Mouse (Mus musculus) brain, embryonic 14.5 days (tissue): Measurements from ENCODE around the gene Cst6. TPM values are rescaled to one million over a fixed set of nuclear protein-coding genes. Genes with fewer than 3 reads are reported as not detected.
"Not testable (repeated sequence)": the region's sequence is repeated elsewhere in the genome, so short reads cannot be mapped to it uniquely, and the experiment has no call there.

Source experiments
- DNase-seq: peaks from one replicate; pipeline ENCODE4 v3.0.0-alpha.2; 2011; ENCODE audit warnings: low read depth
- CTCF ChIP-seq: fragments of 200-500 bp; IDR thresholded peaks from 2 replicates; pipeline ENCODE4 v1.5.1; 2012; ENCODE audit warnings: inconsistent platforms, mild to moderate bottlenecking, moderate library complexity, borderline replicate concordance; ENCODE audit not compliant: insufficient read depth, insufficient read length; ENCODE audit errors: extremely low read depth
- POLR2A ChIP-seq: fragments of 200-500 bp; IDR thresholded peaks from 2 replicates; pipeline ENCODE4 v1.6.1; 2012; ENCODE audit warnings: mild to moderate bottlenecking, inconsistent platforms, borderline replicate concordance; ENCODE audit not compliant: poor library complexity, insufficient read depth, insufficient read length, severe bottlenecking; ENCODE audit errors: extremely low read depth
- polyA plus RNA-seq: library from polyadenylated mRNA; depleted of rRNA; stranded (reverse); fragments of >200 nt; gene quantifications from 2 replicates; pipeline ENCODE4 v1.2.3, GENCODE M21; 2012; rRNA removed

Cst6 gene
- 1.3 and 1.6 TPM in 2 replicates for polyA plus RNA-seq

DNA sequence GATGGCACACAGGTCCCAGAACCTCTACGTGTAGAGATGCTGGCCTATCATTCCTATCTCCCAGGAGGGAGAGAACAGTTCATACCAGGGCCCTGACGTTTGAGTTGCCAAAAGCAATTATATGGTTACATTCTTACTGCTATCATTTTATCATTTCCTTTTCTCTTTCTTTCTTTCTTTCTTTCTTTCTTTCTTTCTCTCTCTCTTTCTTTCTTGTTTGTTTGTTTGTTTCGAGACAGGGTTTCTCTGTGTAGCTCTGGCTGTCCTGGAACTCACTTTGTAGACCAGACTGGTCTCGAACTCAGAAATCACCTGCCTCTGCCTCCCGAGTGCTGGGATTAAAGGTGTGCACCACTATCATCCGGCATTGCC is at the start of gene Cst6:
Gene Cst6 (minus strand): TSS at position 73 of the 372 bp plus-strand sequence.
- not testable (repeated sequence) for DNase-seq

DNA sequence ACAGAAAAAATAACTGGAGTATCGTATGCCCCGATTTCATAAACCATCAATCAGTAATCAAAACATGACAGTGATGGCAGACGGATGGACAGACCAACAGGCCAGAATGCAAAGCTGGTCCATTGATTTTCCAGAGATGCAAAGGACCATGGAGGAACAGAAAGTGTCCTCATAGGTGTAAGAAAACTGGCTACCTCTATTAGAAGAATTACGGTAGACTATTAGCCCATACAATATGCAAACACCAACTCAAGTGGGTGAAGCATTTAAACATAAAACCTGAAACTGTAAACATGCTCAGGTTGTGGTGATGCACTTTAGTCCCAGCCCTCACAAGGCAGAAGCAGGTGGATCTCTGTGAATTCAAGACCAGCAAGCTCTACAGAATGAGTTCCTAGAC is 46.0 kb upstream of the Cst6 start:
- no peak for DNase-seq
- TF ChIP-seq CTCF (no peak), POLR2A (no peak)

DNA sequence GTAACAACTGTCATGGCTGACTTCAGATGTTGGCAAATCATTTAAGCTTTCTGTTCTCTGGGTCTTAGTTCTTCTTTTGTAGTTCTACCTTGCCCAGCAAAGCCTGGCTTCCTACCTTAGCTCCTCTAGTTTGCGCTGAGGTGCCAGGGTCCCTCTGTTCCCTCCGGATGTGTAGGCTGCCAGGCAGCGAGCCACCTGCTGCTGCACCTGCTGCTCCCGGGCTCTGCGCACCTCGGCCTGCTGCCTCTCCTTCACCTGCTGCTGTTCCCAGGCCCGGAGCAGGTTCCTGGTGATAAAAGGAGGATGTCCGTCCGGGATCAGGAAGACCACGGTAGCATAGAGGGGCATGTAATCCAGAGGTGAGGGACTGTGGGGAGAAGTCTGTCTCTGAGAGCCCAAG is 44.8 kb upstream of the Cst6 start:
- DNase-seq = no peak
- TF ChIP-seq CTCF = no peak
- no peak for TF ChIP-seq POLR2A

DNA sequence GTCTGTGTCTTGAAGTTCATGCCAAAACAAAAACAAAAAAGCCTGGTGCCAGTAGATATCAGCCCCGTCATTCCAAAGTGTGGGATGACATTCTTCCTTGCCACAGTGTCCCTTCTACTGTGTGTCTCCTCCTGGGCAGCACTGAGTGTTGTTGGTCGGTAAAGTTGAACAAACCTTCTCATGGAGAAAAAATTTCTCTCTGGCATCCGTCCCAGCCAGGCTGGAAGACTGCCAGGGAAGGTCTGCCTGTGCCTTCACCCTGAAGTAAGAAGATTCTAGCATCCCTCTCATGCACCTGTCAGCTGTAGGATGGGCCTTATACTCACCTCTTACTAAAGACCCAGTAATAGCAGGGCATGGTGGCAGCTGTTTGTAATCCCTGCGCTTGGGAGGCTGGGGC is 43.5 kb upstream of the Cst6 start:
- peak; percentile 35 for DNase-seq
- TF ChIP-seq POLR2A = no peak
- no peak for TF ChIP-seq CTCF

DNA sequence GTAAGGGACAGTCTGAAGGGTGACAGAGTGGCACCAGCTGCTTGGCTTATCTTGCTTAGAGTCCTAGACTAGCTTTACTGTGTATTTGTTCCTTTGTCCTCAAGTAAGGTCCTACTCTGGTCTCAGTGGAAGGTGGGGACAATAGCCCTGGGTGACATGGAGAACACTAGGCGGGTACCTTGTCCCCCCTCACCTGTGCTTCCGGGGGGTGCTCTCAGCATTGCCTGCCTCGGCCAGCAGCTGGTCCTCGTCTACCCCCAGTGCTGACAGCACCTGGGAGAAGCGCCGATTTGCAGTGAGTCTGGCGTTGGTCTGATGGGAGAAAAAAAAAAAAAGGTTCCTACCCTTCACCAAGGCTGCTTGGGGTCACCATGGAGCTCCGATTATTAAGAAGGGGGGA is 41.0 kb upstream of the Cst6 start:
- DNase-seq = no peak
- no peak for TF ChIP-seq POLR2A
- TF ChIP-seq CTCF = no peak

GRCm38 (mm10) chr19:5389647-5390046 is 40.3 kb upstream of the Cst6 start:
- DNase-seq = no peak

GRCm38 (mm10) chr19:5388588-5389242 is 39.3 kb upstream of the Cst6 start, which contains the start of gene Sart1:
Gene Sart1, minus strand, starts transcription at chr19:5388703.
- peak; percentile 99 for DNase-seq
- peak; percentile 40; the same call in 1 of the 2 replicates for TF ChIP-seq POLR2A
- no peak for TF ChIP-seq CTCF

More at GRCm38 (mm10) chr19:5389647-5390046, 40.3 kb upstream of the Cst6 start:
- TF ChIP-seq CTCF = no peak
- no peak for TF ChIP-seq POLR2A

- no peak for TF ChIP-seq CTCF
- peak; percentile 21 for DNase-seq
These were observed 38.7 kb upstream of the Cst6 start for GRCm38 (mm10) chr19:5388011-5388441.

GRCm38 (mm10) chr19:5384715-5385114 is 35.3 kb upstream of the Cst6 start:
- no peak for DNase-seq
- TF ChIP-seq POLR2A = no peak
- TF ChIP-seq CTCF = no peak

DNA sequence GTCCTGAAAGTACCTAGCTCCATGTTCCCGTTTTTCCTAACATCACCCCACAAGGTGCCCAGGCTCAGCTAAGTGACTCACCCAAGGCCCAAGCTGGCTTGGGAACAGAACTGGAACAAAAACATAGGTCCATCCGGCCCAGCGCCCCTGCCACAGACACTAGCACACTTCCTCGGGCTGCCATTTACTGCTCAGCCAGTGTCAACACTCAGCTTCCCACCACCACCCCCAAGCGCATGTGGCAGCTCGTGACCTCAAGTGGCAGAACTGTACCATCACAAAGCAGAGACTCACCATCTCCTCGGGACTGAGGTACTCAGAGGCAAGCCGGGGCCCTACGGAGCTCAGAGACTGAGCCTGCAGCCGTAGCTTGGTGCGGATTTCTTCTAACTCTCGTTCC is 34.0 kb upstream of the Cst6 start:
- TF ChIP-seq CTCF (no peak), POLR2A (no peak)
- DNase-seq = no peak

DNA sequence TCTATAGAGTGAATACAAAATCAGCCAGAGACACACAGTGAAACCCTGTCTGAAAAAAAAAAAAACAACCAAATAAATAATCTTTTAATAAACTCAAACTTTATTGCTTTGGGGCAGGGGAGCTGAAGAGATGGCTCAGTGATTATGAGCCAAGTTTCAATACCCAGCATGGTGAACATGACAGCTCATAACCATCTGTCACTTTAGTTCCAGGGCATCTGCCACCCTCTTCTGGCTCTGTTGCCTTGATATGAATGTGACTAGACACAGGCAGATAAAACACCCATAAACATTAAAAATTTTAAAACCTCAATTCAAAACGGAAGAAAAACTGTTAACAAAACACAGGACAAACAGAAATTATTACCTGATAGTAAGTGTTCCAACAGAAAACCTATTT is 28.1 kb upstream of the Cst6 start:
- peak; percentile 20 for DNase-seq
- TF ChIP-seq POLR2A (no peak), CTCF (no peak)

GRCm38 (mm10) chr19:5374748-5375147 is 25.4 kb upstream of the Cst6 start:
- no peak for TF ChIP-seq POLR2A
- TF ChIP-seq CTCF = no peak
- DNase-seq = no peak
